Mouse (Mus musculus): Measurements from ENCODE around the gene Hist1h2bc. TPM values are rescaled to one million over a fixed set of nuclear protein-coding genes. Genes with fewer than 3 reads are reported as not detected.
A peak's percentile ranks its signal among the peaks of the same experiment; 100 is the strongest.
"Not testable (repeated sequence)": the region's sequence is repeated elsewhere in the genome, so short reads cannot be mapped to it uniquely, and the experiment has no call there.

The Hist1h2bc gene
- polyA plus RNA-seq, 1 experiment from 2014 or later: 26.2 TPM

- WGBS: 84% methylated on average over 2 of the region's 2 CpGs
- Histone ChIP-seq H3K36me3 (no peaks in the 10 kb centered on the region), H3K4me3 (no peak overlapping the region), H3K4me1 (replicated peaks) (peaks cover 14% of the 10 kb centered on the region), H3K27ac (no peak overlapping the region), H3K9me3 (no peaks in the 10 kb centered on the region), H3K27me3 (ENCODE audit: insufficient read depth, poor library complexity, severe bottlenecking) (no peaks in the 10 kb centered on the region)
- DNase-seq (ENCODE audit: low spot score): no peak
Observed at GRCm38 (mm10) chr13:23689459-23689858, 5.5 kb downstream of the Hist1h2bc start.

- no peak for DNase-seq (ENCODE audit: low spot score)
- 82% methylated on average over 6 of the region's 6 CpGs for WGBS
- H3K4me1 ChIP-seq (replicated peaks): peaks cover 20% of the 10 kb centered on the region
- no peaks in the 10 kb centered on the region for H3K27me3 ChIP-seq (ENCODE audit: insufficient read depth, poor library complexity, severe bottlenecking)
- H3K36me3 ChIP-seq: no peaks in the 10 kb centered on the region
- H3K27ac ChIP-seq: no peak overlapping the region
- no peak overlapping the region for H3K4me3 ChIP-seq
- H3K9me3 ChIP-seq: no peaks in the 10 kb centered on the region
Observed at GRCm38 (mm10) chr13:23693856-23694440, 9.9 kb downstream of the Hist1h2bc start.

GRCm38 (mm10) chr13:23694956-23695355 is 11.0 kb downstream of the Hist1h2bc start:
- H3K9me3 ChIP-seq: no peaks in the 10 kb centered on the region
- 96% methylated on average over 9 of the region's 9 CpGs for WGBS
- no peak for DNase-seq (ENCODE audit: low spot score)
- no peak overlapping the region for H3K4me3 ChIP-seq
- no peaks in the 10 kb centered on the region for H3K36me3 ChIP-seq
- peaks cover 24% of the 10 kb centered on the region for H3K4me1 ChIP-seq (replicated peaks)
- no peaks in the 10 kb centered on the region for H3K27me3 ChIP-seq (ENCODE audit: insufficient read depth, poor library complexity, severe bottlenecking)
- H3K27ac ChIP-seq: no peak overlapping the region

- H3K27ac ChIP-seq: peak within 1 kb of the TSS; percentile 75
- DNase-seq (ENCODE audit: low spot score): no peak
- WGBS: 53% methylated on average over 13 of the region's 13 CpGs
Observed at GRCm38 (mm10) chr13:23695514-23695913, 11.5 kb downstream of the Hist1h2bc start, which contains the start of gene Hist1h1t. Gene Hist1h1t, plus strand, starts transcription at chr13:23695814.

GRCm38 (mm10) chr13:23696061-23696474 is 12.1 kb downstream of the Hist1h2bc start:
- Histone ChIP-seq H3K4me3 (peak overlapping the region; percentile 18; the same call in 1 of the 2 replicates), H3K9me3 (no peaks in the 10 kb centered on the region), H3K27ac (peak overlapping the region; percentile 75), H3K36me3 (no peaks in the 10 kb centered on the region), H3K27me3 (ENCODE audit: insufficient read depth, poor library complexity, severe bottlenecking) (no peaks in the 10 kb centered on the region), H3K4me1 (replicated peaks) (peaks cover 29% of the 10 kb centered on the region)
- WGBS: 55% methylated on average over 15 of the region's 15 CpGs
- DNase-seq (ENCODE audit: low spot score): no peak

More at GRCm38 (mm10) chr13:23695514-23695913, 11.5 kb downstream of the Hist1h2bc start, which contains the start of gene Hist1h1t:
- peak within 1 kb of the TSS; percentile 18; the same call in 1 of the 2 replicates for H3K4me3 ChIP-seq
- H3K9me3 ChIP-seq: no peaks in the 10 kb centered on the region
- no peaks in the 10 kb centered on the region for H3K27me3 ChIP-seq (ENCODE audit: insufficient read depth, poor library complexity, severe bottlenecking)
- no peaks in the 10 kb centered on the region for H3K36me3 ChIP-seq
- peaks cover 24% of the 10 kb centered on the region for H3K4me1 ChIP-seq (replicated peaks)

- peak; percentile 56 for DNase-seq (ENCODE audit: low spot score)
- Histone ChIP-seq H3K9me3 (no peaks in the 10 kb centered on the region), H3K27ac (peak overlapping the region; percentile 89), H3K4me3 (peak overlapping the region; percentile 55), H3K36me3 (no peaks in the 10 kb centered on the region), H3K27me3 (ENCODE audit: insufficient read depth, poor library complexity, severe bottlenecking) (no peaks in the 10 kb centered on the region), H3K4me1 (replicated peaks) (peaks cover 30% of the 10 kb centered on the region)
- WGBS: under 1% methylated on average over 24 of the region's 32 CpGs
Observed at GRCm38 (mm10) chr13:23697491-23698299, 13.7 kb downstream of the Hist1h2bc start.

GRCm38 (mm10) chr13:23698300-23698693 is 14.3 kb downstream of the Hist1h2bc start, which contains the start of gene Hist1h4c:
Gene Hist1h4c, minus strand, starts transcription at chr13:23698454.
- peak; percentile 98 for DNase-seq (ENCODE audit: low spot score)
- under 1% methylated on average over 22 of the region's 22 CpGs for WGBS
- H3K9me3 ChIP-seq: no peaks in the 10 kb centered on the region
- peak within 1 kb of the TSS; percentile 89 for H3K27ac ChIP-seq
- no peaks in the 10 kb centered on the region for H3K36me3 ChIP-seq
- H3K4me1 ChIP-seq (replicated peaks): peaks cover 30% of the 10 kb centered on the region
- H3K4me3 ChIP-seq: peak within 1 kb of the TSS; percentile 55
- H3K27me3 ChIP-seq (ENCODE audit: insufficient read depth, poor library complexity, severe bottlenecking): no peaks in the 10 kb centered on the region

- Histone ChIP-seq H3K36me3 (no peaks in the 10 kb centered on the region), H3K4me3 (peak overlapping the region; percentile 55), H3K27me3 (ENCODE audit: insufficient read depth, poor library complexity, severe bottlenecking) (no peaks in the 10 kb centered on the region), H3K4me1 (replicated peaks) (peaks cover 30% of the 10 kb centered on the region), H3K9me3 (no peaks in the 10 kb centered on the region), H3K27ac (peak overlapping the region; percentile 89)
- 72% methylated on average over 6 of the region's 6 CpGs for WGBS
- no peak for DNase-seq (ENCODE audit: low spot score)
Observed at GRCm38 (mm10) chr13:23698996-23699395, 15.0 kb downstream of the Hist1h2bc start.

- no peak for DNase-seq (ENCODE audit: low spot score)
- peaks cover 30% of the 10 kb centered on the region for H3K4me1 ChIP-seq (replicated peaks)
- 0 out of 2 replicates have a peak, but pooled peaks cover 2% of the 10 kb centered on the region for H3K27me3 ChIP-seq (ENCODE audit: insufficient read depth, poor library complexity, severe bottlenecking)
- 73% methylated on average over 3 of the region's 3 CpGs for WGBS
- no peaks in the 10 kb centered on the region for H3K9me3 ChIP-seq
- no peak overlapping the region for H3K4me3 ChIP-seq
- H3K27ac ChIP-seq: no peak overlapping the region
- no peaks in the 10 kb centered on the region for H3K36me3 ChIP-seq
Observed at GRCm38 (mm10) chr13:23699767-23700166, 15.8 kb downstream of the Hist1h2bc start.

GRCm38 (mm10) chr13:23700786-23701520 is 17.0 kb downstream of the Hist1h2bc start:
- H3K9me3 ChIP-seq: no peaks in the 10 kb centered on the region
- peak overlapping the region; percentile 66; the same call in 1 of the 2 replicates for H3K27ac ChIP-seq
- no peaks in the 10 kb centered on the region for H3K36me3 ChIP-seq
- H3K4me3 ChIP-seq: no peak overlapping the region
- 0 out of 2 replicates have a peak, but pooled peaks cover 2% of the 10 kb centered on the region for H3K27me3 ChIP-seq (ENCODE audit: insufficient read depth, poor library complexity, severe bottlenecking)
- peaks cover 25% of the 10 kb centered on the region for H3K4me1 ChIP-seq (replicated peaks)
- WGBS: 33% methylated on average over 8 of the region's 8 CpGs
- peak; percentile 73 for DNase-seq (ENCODE audit: low spot score)

GRCm38 (mm10) chr13:23702220-23702619 is 18.2 kb downstream of the Hist1h2bc start:
- WGBS: 80% methylated on average over 4 of the region's 4 CpGs
- no peak for DNase-seq (ENCODE audit: low spot score)
- H3K27ac ChIP-seq: no peak overlapping the region
- H3K4me1 ChIP-seq (replicated peaks): peaks cover 19% of the 10 kb centered on the region
- H3K27me3 ChIP-seq (ENCODE audit: insufficient read depth, poor library complexity, severe bottlenecking): peaks cover 6% of the 10 kb centered on the region; the same call in 1 of the 2 replicates
- H3K9me3 ChIP-seq: no peaks in the 10 kb centered on the region
- H3K4me3 ChIP-seq: no peak overlapping the region
- no peaks in the 10 kb centered on the region for H3K36me3 ChIP-seq

- peaks cover 12% of the 10 kb centered on the region; the same call in 1 of the 2 replicates for H3K27me3 ChIP-seq (ENCODE audit: insufficient read depth, poor library complexity, severe bottlenecking)
- peaks cover 14% of the 10 kb centered on the region for H3K4me1 ChIP-seq (replicated peaks)
- WGBS: 82% methylated on average over 2 of the region's 2 CpGs
- not testable (repeated sequence) for H3K27ac ChIP-seq; H3K4me3 ChIP-seq; H3K36me3 ChIP-seq; H3K9me3 ChIP-seq; DNase-seq (ENCODE audit: low spot score)
Observed at GRCm38 (mm10) chr13:23702801-23703200, 18.8 kb downstream of the Hist1h2bc start.

All from hindbrain, embryonic 10.5 days (tissue).